Mouse (Mus musculus): ENCODE results near the gene Mogat1.

- TF ChIP-seq GATA1 (IDR thresholded peaks at IDR 0.05; ENCODE audit: borderline replicate concordance, low read length) (no peak), FLI1 (IDR thresholded peaks at IDR 0.05; ENCODE audit: low read length) (no peak)
Measured at GRCm38 (mm10) chr1:78511621-78512160, 900 bp downstream of the Mogat1 start, which contains the start of gene BC035947.

Data from megakaryocyte, embryonic 14.5 days (primary cell).